Mouse (Mus musculus): Measurements from ENCODE around the gene Itpkb.

GRCm38 (mm10) chr1:180462983-180463475 lies 132.7 kb downstream of the Itpkb start:
- TF ChIP-seq EP300 (IDR thresholded peaks at IDR 0.05) (no peak), CTCF (IDR thresholded peaks at IDR 0.05) (no peak)

All from lung, postnatal 0 days (tissue).